Comparison of ENCODE assay signal across 14 mouse cellular contexts in genomic region chr17:79545878-79546277, GRCm38 (mm10).
"Had no signal": no experiment of that assay in that cellular context is flagged by ENCODE, and none has a peak within 500 bp of the region (broad histone marks: within the 10 kb centered on the region; RNA-seq: fewer than 3 reads in every experiment).

No protein-coding gene starts in this region.

- H3K4me1 ChIP-seq: megakaryocyte, embryonic 14.5 days; midbrain, embryonic 15.5 days; neural tube, embryonic 12.5 days had no signal

- H3K27me3 ChIP-seq: megakaryocyte, embryonic 14.5 days; midbrain, embryonic 13.5 days; midbrain, embryonic 15.5 days; neural tube, embryonic 12.5 days had no signal

- ATAC-seq: midbrain, embryonic 13.5 days; midbrain, embryonic 15.5 days had no signal

- H3K4me3 ChIP-seq: megakaryocyte, embryonic 14.5 days; midbrain, embryonic 13.5 days; midbrain, embryonic 15.5 days; neural tube, embryonic 12.5 days had no signal

- H3K9ac ChIP-seq: lung, embryonic 14.5 days; midbrain, embryonic 13.5 days; midbrain, embryonic 15.5 days; neural tube, embryonic 12.5 days had no signal

- H3K4me2 ChIP-seq: lung, embryonic 14.5 days; midbrain, embryonic 11.5 days; midbrain, embryonic 13.5 days; midbrain, embryonic 15.5 days; neural tube, embryonic 12.5 days had no signal

- DNase-seq: lung, adult 18-20 months; lung, embryonic 14.5 days; lung, postnatal 10 days; lung, postnatal 4 days; right cerebral cortex, postnatal 14 days; spleen, adult 18-20 months; thymus, adult 2 months; thymus, postnatal 25 days; thymus, postnatal 4 days had no signal

- H3K27ac ChIP-seq: midbrain, embryonic 13.5 days; midbrain, embryonic 15.5 days; neural tube, embryonic 12.5 days had no signal

- H3K9me3 ChIP-seq: megakaryocyte, embryonic 14.5 days; midbrain, embryonic 13.5 days; midbrain, embryonic 15.5 days; neural tube, embryonic 12.5 days had no signal

- H3K36me3 ChIP-seq: midbrain, embryonic 13.5 days; midbrain, embryonic 15.5 days; neural tube, embryonic 12.5 days had no signal
